Mouse (Mus musculus): ENCODE results near the gene Cdkn2d. TPM values are rescaled to one million over a fixed set of nuclear protein-coding genes. Genes with fewer than 3 reads are reported as not detected.

Gene Cdkn2d
- polyA plus RNA-seq (2014; fragmentation: Nextera tagmentation; extraction: Ambion mirVana): 43.7 and 44.8 TPM in 2 replicates

DNA sequence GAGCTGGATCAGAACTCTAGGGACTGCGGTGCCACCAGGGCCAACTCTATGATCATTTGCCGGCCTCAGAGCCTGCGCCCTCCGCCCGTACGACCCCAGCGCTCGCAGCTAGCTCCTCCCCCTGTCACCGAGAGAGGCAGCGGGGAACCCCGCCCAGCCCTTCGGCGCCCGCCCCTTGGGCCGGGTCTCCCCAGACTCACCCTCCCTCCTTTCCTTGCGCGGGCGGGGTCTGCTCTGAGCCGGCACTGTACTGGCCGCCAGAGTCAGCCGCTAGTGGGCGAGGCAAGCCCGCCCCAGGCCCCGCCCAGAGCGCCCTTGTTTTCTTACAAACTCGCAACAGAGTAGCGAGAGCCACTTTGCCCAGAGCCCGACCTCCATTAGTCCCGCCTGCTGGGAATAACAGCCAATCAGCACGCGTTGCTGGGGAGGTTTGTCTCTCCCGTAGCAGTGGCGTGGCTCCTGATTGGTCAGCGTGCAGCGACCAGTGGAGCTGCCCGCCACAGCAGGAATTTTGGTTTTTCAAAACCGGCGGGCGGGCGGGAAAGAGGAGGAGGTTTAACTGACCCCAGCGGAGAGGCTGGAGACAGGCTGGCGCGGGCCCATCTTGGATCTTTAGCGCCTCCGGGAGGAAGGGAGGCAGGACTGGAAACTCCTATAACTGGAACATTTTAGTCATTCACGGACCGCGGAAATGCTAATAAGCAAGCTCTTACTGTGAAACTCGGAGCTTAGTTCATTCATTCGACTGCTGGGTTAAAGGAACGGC is at the start of gene Cdkn2d:
Gene Cdkn2d, minus strand, starts transcription at position 386 of the 766 bp plus-strand sequence.
- peak within 1 kb of the TSS; percentile 85 for H3K27ac ChIP-seq (ENCODE audit: low read depth)
- peak within 1 kb of the TSS; percentile 61 for H3K9ac ChIP-seq (ENCODE audit: low read length)
- ATAC-seq (replicated peaks; ENCODE audit: low FRiP score, low TSS enrichment, low read depth): peak; percentile 96
- peaks cover 22% of the 10 kb centered on the region for H3K4me1 ChIP-seq (replicated peaks; ENCODE audit: control insufficient read depth, insufficient read depth, low read length)
- H3K4me2 ChIP-seq (ENCODE audit: low read length): peak within 1 kb of the TSS; percentile 72
- H3K36me3 ChIP-seq (ENCODE audit: control insufficient read depth, insufficient read depth, low read length): no peaks in the 10 kb centered on the region
- peak within 1 kb of the TSS; percentile 84 for H3K4me3 ChIP-seq (ENCODE audit: low read depth, low read length)
- WGBS: under 1% methylated on average over 51 of the region's 51 CpGs
- no peaks in the 10 kb centered on the region for H3K9me3 ChIP-seq (ENCODE audit: control insufficient read depth, low read length)
- H3K27me3 ChIP-seq (replicated peaks; ENCODE audit: control insufficient read depth, insufficient read depth, low read length): no peaks in the 10 kb centered on the region
- DNase-seq (ENCODE audit: low spot score): peak; percentile 99

- ATAC-seq (replicated peaks; ENCODE audit: low FRiP score, low TSS enrichment, low read depth): no peak
- Histone ChIP-seq H3K9me3 (ENCODE audit: control insufficient read depth, low read length) (no peaks in the 10 kb centered on the region), H3K27ac (ENCODE audit: low read depth) (no peak overlapping the region), H3K4me1 (replicated peaks; ENCODE audit: control insufficient read depth, insufficient read depth, low read length) (0 out of 2 replicates have a peak, but pooled peaks cover 3% of the 10 kb centered on the region), H3K9ac (ENCODE audit: low read length) (no peak overlapping the region), H3K4me3 (ENCODE audit: low read depth, low read length) (no peak overlapping the region), H3K27me3 (replicated peaks; ENCODE audit: control insufficient read depth, insufficient read depth, low read length) (no peaks in the 10 kb centered on the region), H3K36me3 (ENCODE audit: control insufficient read depth, insufficient read depth, low read length) (peaks cover 46% of the 10 kb centered on the region), H3K4me2 (ENCODE audit: low read length) (no peak overlapping the region)
- DNase-seq (ENCODE audit: low spot score): no peak
- WGBS: 58% methylated on average over 4 of the region's 4 CpGs
These were observed 49.2 kb upstream of the Cdkn2d start for GRCm38 (mm10) chr9:21340411-21340810.

DNA sequence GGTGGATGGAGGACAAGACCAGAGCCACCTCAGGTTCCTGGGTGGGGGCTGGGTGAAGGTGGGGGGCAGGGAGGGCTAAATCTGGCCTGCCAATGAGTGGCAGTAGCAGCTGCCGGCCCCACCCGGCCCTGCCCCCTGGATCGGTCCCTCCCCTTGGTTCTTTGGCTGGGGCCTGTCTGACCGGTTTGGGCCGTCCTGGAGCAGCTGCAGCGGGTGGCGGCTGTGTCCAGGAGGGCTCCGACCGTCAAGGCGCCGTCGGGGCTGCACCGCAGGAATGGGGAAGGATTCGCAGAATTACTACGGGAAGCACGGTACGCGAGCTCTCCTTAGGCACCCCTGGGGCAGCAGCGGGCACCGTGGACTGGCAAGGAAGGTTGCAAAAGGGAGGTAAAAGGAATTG is 46.4 kb upstream of the Cdkn2d start:
- Histone ChIP-seq H3K36me3 (ENCODE audit: control insufficient read depth, insufficient read depth, low read length) (peaks cover 21% of the 10 kb centered on the region), H3K9ac (ENCODE audit: low read length) (peak overlapping the region; percentile 38), H3K4me3 (ENCODE audit: low read depth, low read length) (peak overlapping the region; percentile 29), H3K4me1 (replicated peaks; ENCODE audit: control insufficient read depth, insufficient read depth, low read length) (0 out of 2 replicates have a peak, but pooled peaks cover 3% of the 10 kb centered on the region), H3K4me2 (ENCODE audit: low read length) (peak overlapping the region; percentile 36), H3K27ac (ENCODE audit: low read depth) (no peak overlapping the region), H3K27me3 (replicated peaks; ENCODE audit: control insufficient read depth, insufficient read depth, low read length) (no peaks in the 10 kb centered on the region), H3K9me3 (ENCODE audit: control insufficient read depth, low read length) (no peaks in the 10 kb centered on the region)
- DNase-seq (ENCODE audit: low spot score) (peak; percentile 77), ATAC-seq (replicated peaks; ENCODE audit: low FRiP score, low TSS enrichment, low read depth) (peak; percentile 83)
- WGBS: 15% methylated on average over 20 of the region's 20 CpGs

DNA sequence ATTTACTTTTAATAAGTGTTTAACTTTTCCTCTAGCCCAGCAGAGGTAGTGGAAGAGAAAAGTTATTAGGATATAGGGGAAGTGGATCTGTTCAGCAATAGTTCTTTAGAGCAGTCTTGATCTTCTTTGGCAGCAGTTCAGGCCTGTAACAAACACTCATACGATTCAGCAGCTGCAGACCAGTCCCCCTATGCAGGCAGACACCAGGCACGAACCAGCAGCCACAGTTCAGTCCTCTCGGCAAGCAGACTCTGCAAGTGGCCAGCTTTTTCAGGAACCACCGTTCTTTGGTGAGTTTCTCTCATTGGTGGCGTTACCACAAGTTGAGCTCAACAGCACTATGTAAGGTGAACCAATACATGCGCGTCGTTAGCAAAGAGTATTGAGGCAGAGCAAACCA is 45.3 kb upstream of the Cdkn2d start:
- Histone ChIP-seq H3K4me2 (ENCODE audit: low read length) (no peak overlapping the region), H3K36me3 (ENCODE audit: control insufficient read depth, insufficient read depth, low read length) (peaks cover 9% of the 10 kb centered on the region), H3K9me3 (ENCODE audit: control insufficient read depth, low read length) (no peaks in the 10 kb centered on the region), H3K27ac (ENCODE audit: low read depth) (no peak overlapping the region), H3K4me3 (ENCODE audit: low read depth, low read length) (no peak overlapping the region), H3K4me1 (replicated peaks; ENCODE audit: control insufficient read depth, insufficient read depth, low read length) (0 out of 2 replicates have a peak, but pooled peaks cover 3% of the 10 kb centered on the region), H3K27me3 (replicated peaks; ENCODE audit: control insufficient read depth, insufficient read depth, low read length) (no peaks in the 10 kb centered on the region), H3K9ac (ENCODE audit: low read length) (no peak overlapping the region)
- WGBS: 90% methylated on average over 8 of the region's 8 CpGs
- DNase-seq (ENCODE audit: low spot score) (no peak), ATAC-seq (replicated peaks; ENCODE audit: low FRiP score, low TSS enrichment, low read depth) (no peak)

- 75% methylated on average over 4 of the region's 4 CpGs for WGBS
- ATAC-seq (replicated peaks; ENCODE audit: low FRiP score, low TSS enrichment, low read depth): no peak
These were observed 44.2 kb upstream of the Cdkn2d start for GRCm38 (mm10) chr9:21335391-21335790.

GRCm38 (mm10) chr9:21334747-21335146 is 43.5 kb upstream of the Cdkn2d start:
- Histone ChIP-seq H3K36me3 (ENCODE audit: control insufficient read depth, insufficient read depth, low read length) (no peaks in the 10 kb centered on the region), H3K9me3 (ENCODE audit: control insufficient read depth, low read length) (no peaks in the 10 kb centered on the region)
- ATAC-seq (replicated peaks; ENCODE audit: low FRiP score, low TSS enrichment, low read depth): no peak

More at GRCm38 (mm10) chr9:21335391-21335790, 44.2 kb upstream of the Cdkn2d start:
- peaks cover 3% of the 10 kb centered on the region for H3K36me3 ChIP-seq (ENCODE audit: control insufficient read depth, insufficient read depth, low read length)
- H3K4me2 ChIP-seq (ENCODE audit: low read length): no peak overlapping the region
- H3K4me3 ChIP-seq (ENCODE audit: low read depth, low read length): no peak overlapping the region
- H3K9ac ChIP-seq (ENCODE audit: low read length): no peak overlapping the region
- no peak overlapping the region for H3K27ac ChIP-seq (ENCODE audit: low read depth)
- no peaks in the 10 kb centered on the region for H3K27me3 ChIP-seq (replicated peaks; ENCODE audit: control insufficient read depth, insufficient read depth, low read length)
- H3K4me1 ChIP-seq (replicated peaks; ENCODE audit: control insufficient read depth, insufficient read depth, low read length): 0 out of 2 replicates have a peak, but pooled peaks cover 3% of the 10 kb centered on the region
- no peak for DNase-seq (ENCODE audit: low spot score)
- no peaks in the 10 kb centered on the region for H3K9me3 ChIP-seq (ENCODE audit: control insufficient read depth, low read length)

GRCm38 (mm10) chr9:21333523-21333922 is 42.3 kb upstream of the Cdkn2d start:
- 82% methylated on average over 1 of the region's 1 CpGs for WGBS
- Histone ChIP-seq H3K4me2 (ENCODE audit: low read length) (no peak overlapping the region), H3K9ac (ENCODE audit: low read length) (no peak overlapping the region), H3K36me3 (ENCODE audit: control insufficient read depth, insufficient read depth, low read length) (no peaks in the 10 kb centered on the region), H3K4me1 (replicated peaks; ENCODE audit: control insufficient read depth, insufficient read depth, low read length) (no peaks in the 10 kb centered on the region), H3K4me3 (ENCODE audit: low read depth, low read length) (no peak overlapping the region), H3K27ac (ENCODE audit: low read depth) (no peak overlapping the region), H3K27me3 (replicated peaks; ENCODE audit: control insufficient read depth, insufficient read depth, low read length) (no peaks in the 10 kb centered on the region), H3K9me3 (ENCODE audit: control insufficient read depth, low read length) (no peaks in the 10 kb centered on the region)
- DNase-seq (ENCODE audit: low spot score) (no peak), ATAC-seq (replicated peaks; ENCODE audit: low FRiP score, low TSS enrichment, low read depth) (no peak)

More at GRCm38 (mm10) chr9:21334747-21335146, 43.5 kb upstream of the Cdkn2d start:
- 0 out of 2 replicates have a peak, but pooled peaks cover 3% of the 10 kb centered on the region for H3K4me1 ChIP-seq (replicated peaks; ENCODE audit: control insufficient read depth, insufficient read depth, low read length)
- DNase-seq (ENCODE audit: low spot score): no peak
- no peak overlapping the region for H3K4me3 ChIP-seq (ENCODE audit: low read depth, low read length)
- H3K27ac ChIP-seq (ENCODE audit: low read depth): no peak overlapping the region
- H3K4me2 ChIP-seq (ENCODE audit: low read length): no peak overlapping the region
- H3K9ac ChIP-seq (ENCODE audit: low read length): no peak overlapping the region
- H3K27me3 ChIP-seq (replicated peaks; ENCODE audit: control insufficient read depth, insufficient read depth, low read length): no peaks in the 10 kb centered on the region

GRCm38 (mm10) chr9:21332161-21333061 is 41.2 kb upstream of the Cdkn2d start:
- Histone ChIP-seq H3K9me3 (ENCODE audit: control insufficient read depth, low read length) (no peaks in the 10 kb centered on the region), H3K9ac (ENCODE audit: low read length) (no peak overlapping the region), H3K27me3 (replicated peaks; ENCODE audit: control insufficient read depth, insufficient read depth, low read length) (no peaks in the 10 kb centered on the region), H3K27ac (ENCODE audit: low read depth) (no peak overlapping the region), H3K4me1 (replicated peaks; ENCODE audit: control insufficient read depth, insufficient read depth, low read length) (0 out of 2 replicates have a peak, but pooled peaks cover 3% of the 10 kb centered on the region), H3K36me3 (ENCODE audit: control insufficient read depth, insufficient read depth, low read length) (no peaks in the 10 kb centered on the region), H3K4me3 (ENCODE audit: low read depth, low read length) (no peak overlapping the region), H3K4me2 (ENCODE audit: low read length) (no peak overlapping the region)
- WGBS: 43% methylated on average over 9 of the region's 9 CpGs
- ATAC-seq (replicated peaks; ENCODE audit: low FRiP score, low TSS enrichment, low read depth) (no peak), DNase-seq (ENCODE audit: low spot score) (no peak)
